Mouse (Mus musculus) skeletal muscle tissue, adult 2 months (tissue): ENCODE measurements around the gene Cela3b.
A peak's percentile ranks its signal among the peaks of the same experiment; 100 is the strongest.

Experiments used
- DNase-seq: peaks from one replicate; pipeline ENCODE4 v3.0.0-alpha.2; 2012; ENCODE audit warnings: low read depth, low spot score

Gene Cela3b

DNA sequence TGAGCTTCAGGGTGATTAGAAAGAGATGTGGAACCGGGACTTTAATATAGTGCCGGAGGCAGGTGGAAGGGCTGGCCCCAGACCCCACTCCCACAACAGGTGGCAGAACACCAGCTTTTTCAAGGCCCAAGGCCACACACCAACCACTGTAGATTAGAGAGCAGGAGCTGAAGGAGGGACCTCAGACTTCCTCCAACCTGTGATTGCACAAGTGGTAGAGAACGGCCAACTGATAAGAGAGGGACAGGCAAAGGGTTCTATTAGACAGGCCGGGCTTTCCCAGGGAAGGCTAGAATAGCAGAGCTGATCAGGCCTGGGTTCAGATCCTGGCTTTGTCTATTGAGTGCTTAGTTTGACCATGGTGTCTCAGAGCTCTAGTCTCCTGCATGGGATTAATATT lies at the start of gene Cela3b:
Gene Cela3b (minus strand): TSS at position 39 of the 400 bp plus-strand sequence.
- DNase-seq, result no peak

DNA sequence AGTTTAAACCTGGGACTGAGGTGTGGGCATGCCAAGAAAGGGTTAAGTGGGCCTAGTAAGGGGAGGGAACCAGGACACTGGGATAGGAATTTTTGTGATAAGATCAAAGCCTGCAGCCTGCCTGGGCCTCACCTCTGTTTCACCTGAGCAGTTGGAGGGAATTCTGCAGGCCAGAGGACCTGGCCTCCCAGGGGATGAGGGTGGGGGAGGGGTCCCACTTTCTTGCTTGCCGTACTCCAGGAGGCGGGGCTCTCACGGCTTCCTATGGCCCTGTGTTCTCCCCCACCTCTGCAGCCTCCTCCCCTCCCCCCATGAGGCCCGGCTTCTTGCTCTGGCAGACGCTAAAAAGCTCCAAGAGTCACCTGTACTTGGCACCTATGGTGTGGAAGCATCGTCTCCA lies 49.4 kb upstream of the Cela3b start:
- DNase-seq, result no peak

DNA sequence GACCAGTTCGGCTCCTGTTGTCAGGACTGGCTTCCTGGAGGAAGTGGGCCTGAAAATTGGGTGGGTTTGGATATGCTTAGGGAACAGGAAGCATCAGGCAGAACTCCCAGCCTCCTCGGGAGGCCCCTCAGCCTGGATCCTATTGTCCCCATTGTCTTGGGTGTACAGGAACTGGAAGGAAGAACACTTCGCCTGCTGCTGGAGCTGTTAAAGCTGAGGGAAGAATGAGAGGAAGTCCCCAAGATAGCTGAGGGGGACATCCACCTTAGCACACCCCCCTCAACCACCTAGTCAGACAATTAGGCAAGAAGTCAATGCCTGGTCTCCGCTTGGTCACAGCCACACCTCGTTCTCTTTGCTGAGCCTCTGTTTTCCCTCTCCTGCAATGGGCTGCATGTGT lies 48.0 kb upstream of the Cela3b start:
- no peak for DNase-seq

DNA sequence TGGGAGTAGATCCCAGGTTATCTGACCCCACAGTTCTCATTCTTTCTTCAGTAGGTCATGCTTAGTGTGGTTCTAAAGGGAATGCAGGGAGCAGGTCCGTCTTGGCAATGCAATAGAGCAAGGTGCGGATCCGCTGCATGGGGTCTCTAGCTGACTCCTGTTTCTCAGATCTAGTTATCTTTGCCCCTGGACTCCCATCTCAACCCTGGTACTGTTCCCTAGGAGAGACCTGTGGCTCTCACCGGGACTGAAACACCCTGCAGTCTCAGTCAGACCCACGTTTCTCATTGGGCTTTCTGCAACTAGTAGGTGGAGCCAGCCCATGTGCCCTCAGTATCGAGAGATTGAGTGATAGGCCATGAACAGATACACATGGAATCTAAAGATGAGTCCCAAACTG lies 47.3 kb upstream of the Cela3b start:
- no peak for DNase-seq

DNA sequence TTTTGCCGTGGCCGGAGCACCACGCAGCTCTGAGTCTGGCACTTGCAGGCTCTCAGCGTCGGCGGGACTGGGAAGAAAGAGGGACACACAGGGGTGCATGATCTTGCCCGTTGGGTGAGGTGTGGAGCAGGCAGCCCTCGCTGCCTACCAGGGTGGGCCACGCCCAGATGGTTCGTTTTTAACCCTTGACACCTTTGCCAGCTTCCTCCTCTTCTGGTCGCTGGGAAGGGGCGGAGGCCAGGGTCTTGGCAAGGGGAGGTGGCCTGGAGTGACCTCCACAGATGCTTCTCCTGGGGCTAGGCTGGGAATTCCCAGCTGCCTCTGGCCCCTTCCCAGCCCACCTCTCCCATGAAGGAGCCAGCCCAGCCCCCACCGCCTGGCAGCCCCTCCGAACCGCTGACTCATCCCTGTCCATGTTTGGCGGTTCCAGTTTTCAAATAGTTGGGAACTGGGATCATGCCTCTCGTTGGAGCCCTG lies 46.5 kb upstream of the Cela3b start:
- DNase-seq, result peak; percentile 74

DNA sequence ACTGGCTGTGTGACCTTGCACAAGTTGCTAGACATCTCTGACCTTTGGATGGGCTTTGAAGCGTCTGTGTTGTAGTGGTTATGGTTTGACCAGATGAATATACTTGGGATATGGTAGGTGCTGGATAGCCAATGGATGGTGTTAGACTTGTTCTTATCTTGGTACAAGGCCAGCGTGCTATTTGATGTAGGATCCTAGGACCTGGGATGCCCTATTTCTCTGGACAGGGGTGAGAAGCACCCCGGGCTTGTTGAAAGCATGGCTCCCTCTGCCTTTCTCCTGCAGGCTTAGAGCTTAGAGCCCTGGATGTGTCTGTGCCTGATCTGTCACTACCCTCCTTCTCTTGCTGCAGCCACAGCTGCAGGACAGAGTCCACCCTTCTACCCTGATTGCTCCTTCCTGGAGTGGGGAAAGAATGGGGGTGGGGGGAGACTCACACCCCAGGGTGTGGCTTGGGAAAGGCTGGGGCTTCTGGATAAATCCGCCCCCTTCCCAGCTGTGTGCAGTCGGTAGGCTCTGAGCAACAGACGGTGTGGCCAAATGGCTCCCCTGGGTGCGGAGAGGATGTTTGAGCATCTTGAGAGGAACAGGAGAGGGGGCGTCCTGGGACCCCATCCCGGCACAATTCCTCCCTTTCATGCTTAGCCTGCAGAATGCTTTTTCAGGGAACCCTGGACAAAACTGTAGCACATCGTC lies 45.9 kb upstream of the Cela3b start:
- peak; percentile 87 for DNase-seq

DNA sequence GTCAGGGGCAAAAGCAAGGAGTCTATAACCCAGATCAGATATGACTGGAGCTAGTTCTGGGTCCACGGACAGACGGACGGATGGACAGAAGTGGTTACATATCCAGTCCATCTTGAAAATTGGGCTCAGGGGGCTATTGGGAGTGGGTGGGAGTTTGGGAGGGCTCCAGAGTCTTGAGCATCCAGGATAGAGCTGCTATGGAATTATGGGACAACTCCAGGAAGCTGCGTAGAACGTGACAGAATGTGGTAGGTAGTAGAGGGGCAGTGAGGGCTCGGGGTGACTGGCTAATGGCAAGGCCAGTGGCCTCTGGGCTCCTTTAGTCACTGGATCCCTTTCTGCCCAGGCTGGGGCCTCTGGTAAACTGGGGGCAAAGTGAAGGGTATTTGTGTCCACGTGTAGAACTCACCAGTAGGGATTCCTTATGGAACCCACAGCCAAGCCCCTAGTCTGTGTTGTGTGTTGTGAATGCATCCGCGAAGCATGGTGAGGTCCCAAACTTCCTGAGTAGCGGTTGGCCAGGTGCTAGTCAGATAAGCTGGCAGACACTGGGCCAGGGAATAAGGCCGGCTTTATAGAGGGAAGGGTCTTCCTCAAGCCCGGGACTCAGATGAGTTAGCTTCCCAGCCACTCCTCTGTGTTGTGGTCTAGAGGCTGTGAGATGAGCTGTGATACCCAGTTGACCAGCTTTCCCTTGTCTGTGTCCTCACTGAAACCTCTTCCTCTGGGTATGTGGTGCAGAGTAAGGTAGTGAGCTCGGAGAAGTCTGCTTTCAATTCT lies 45.1 kb upstream of the Cela3b start:
- no peak for DNase-seq

DNA sequence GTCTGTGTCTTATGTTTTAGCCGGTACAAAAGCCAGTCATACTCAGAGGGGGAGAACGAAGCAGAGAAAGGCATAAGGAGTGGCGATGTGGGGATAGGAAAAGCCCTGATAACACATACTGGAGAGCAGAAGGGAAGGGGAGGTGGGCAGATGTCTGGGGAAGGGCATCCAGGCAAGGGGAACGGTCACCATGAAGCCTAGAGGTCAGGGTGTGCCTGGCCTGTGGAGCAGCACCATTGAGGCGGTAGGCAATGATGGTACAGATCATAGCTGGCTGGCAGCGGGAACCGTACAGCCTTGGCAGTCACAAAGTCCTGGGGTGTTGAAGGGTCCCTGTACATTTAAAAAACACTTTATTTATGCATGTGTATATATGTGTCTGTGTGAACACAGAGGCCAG lies 44.4 kb upstream of the Cela3b start:
- DNase-seq, result no peak

DNA sequence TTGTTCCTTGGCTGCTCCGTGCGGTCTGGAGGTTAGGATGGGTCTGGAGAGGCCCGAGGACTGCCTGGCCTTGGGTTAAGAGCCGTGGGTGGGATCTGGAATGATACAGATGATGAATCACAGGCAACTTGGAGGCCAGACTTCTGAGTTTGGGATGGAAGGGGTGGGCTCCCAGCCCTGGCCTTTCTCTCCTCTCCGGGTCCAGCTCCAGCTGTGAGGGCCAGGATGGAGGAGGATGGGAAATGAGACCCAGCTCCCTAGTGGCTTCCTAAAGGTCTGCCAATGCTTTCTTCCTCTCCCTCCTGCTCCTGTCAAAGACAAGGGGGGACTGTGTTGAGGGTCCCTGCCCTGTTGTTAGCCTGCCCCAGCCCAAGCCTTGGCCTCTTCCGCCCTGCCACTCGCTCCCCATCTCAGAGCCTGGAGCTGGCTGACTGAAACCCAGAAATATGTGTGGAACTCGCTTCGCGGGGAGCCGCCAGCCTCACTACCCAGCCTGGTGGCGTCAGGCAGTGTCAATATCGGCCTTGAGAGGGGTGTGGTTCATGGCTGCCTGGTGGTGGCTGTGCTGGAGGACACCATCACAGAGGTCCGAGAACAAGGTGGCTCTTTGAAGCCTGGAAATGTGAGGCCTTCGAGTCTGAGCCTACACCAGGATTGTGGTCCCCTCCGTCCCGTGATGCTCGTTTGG lies 43.5 kb upstream of the Cela3b start:
- no peak for DNase-seq

DNA sequence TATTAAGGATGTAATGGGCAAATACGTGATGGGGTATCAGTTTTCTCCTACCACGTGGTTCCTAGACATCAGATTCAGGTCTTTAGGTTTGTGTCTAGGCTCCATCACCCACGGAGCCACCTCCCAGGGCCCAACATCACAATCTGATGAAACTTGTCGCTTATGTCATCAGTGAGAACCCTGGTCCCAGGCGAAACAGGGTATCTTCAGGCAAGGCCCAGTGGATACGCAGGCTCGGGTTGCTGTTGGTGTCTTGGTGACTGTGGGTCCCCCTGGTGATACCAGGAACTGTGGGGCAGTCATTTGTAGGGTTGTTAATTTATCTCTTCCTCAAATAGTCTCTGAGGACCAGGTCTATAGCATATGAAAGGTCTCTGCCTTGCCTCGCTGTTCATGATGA lies 42.9 kb upstream of the Cela3b start:
- DNase-seq, result no peak

DNA sequence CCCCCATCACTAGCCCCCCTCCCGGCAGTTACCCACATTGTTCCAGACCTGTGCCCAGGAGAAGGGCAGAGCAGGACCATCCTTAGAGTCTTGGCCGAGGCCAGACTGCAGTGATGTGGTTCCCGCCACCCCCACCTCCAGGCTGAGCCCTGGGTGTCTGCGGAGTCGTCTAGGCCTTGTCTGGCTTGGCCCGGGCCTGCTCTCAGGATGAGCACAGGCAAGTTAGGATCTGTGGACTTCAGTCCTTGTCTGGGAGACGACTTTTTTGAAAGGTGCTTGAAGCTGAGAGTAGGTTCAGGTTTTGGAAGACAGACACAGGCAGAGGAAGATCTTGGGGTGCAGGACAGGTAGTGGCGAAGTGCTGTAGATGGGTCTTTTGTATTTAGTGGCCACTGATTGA lies 41.0 kb upstream of the Cela3b start:
- DNase-seq, result no peak

DNA sequence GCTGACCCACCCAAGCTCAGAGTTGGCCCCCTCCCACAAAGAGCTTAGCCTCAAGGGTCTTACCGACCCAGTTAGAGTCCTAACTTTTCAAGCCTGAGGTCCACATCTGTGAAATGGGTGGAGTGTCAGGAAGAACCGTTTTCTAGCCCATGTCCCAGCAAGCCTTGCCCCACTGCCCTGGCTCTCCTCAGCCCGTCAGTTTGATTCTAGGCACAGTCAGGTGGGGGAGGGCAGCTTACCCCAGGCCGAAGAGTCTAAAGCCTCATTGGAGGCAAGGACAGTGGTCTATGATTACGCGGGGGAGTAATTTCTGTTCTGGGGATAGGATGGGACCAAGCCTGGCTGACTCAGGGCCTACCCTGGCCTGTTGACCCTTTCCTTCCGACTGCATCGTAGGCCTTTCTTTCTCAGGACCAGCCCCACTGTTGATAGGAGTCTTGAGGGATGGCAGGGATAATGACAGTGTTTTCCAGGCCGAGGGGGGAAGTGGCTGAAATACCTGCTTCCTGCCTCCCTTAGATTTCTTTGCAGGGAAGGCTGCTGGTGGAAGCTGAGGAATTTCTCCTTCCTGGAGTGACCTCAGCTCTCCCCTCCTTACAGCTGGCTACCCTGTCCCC lies 40.5 kb upstream of the Cela3b start:
- no peak for DNase-seq

DNA sequence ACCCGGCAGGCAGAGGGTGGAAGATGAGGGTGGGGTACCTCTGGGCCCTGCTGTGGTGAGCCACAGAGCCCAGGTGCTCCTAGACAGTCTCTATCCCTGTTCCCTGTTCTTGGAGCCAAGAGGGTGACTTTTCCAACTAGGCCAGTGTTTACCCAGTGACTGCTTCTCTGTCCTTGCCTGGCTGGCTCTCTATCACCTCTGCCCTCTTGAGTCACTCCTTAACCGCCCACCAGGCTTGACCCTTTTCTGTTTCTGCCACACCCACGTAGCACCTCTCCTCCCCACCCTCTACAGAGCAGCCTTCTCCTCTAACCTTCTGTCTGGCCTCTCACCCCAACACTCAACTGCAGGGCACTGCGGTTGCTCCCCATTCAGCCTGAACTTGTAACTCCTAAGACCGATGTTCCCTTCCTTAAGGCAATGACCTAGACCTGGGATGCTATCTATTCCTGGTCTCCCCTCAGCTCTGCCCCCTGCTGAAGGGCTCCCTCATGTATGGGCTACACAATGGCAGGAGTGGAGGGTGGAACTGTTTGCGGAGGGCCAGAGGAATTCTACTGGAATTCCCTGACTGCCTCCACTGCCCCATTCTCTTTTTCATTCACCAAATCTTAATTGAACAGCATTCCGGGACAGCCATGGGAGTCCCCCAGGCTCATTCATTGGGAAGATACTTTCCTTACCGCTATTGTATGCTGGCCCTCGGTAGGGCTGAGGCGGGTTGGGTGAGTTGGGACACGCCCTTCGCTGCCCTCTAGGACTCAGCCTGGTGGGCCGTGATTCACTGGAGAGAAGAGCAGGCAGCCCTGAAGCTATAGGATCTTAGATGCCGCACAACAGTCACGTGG lies 39.7 kb upstream of the Cela3b start:
- no peak for DNase-seq

DNA sequence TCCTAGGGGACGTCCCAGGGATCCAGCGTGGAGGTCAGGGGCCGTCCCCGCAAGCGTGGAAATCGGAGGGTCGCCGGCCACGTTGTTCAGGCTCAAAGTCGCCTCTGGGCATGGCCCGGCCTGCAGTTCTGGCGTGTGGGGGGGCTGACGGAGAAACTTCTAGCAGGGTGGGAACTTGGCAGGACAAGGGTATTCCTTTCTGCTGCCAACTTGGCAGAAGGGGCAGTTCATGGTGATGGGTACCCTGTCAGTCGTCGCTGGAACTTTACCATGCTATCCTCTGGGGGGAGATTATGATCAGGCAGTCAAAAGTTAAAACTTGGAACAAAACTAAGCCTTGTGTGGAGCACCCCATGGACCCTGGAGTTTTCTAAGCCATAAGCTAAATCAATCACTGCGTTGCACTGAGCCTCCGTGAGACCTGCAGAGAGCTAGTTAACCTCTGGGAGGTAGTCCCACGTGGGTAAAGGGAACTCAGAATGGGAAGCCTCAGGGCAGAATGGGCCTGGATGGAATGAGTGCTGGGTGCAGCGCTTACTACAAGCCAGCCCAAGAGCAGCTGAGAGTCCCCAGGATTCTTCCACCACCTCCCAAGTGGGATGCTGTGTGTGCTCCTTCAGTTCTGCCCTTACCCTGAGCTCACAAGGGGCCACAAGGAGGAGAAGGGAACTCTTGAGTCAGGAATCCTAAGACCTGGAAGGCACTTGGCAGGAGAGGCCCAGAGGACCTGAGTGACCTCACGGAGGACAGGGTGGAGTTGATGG lies 38.9 kb upstream of the Cela3b start:
- DNase-seq, result no peak

DNA sequence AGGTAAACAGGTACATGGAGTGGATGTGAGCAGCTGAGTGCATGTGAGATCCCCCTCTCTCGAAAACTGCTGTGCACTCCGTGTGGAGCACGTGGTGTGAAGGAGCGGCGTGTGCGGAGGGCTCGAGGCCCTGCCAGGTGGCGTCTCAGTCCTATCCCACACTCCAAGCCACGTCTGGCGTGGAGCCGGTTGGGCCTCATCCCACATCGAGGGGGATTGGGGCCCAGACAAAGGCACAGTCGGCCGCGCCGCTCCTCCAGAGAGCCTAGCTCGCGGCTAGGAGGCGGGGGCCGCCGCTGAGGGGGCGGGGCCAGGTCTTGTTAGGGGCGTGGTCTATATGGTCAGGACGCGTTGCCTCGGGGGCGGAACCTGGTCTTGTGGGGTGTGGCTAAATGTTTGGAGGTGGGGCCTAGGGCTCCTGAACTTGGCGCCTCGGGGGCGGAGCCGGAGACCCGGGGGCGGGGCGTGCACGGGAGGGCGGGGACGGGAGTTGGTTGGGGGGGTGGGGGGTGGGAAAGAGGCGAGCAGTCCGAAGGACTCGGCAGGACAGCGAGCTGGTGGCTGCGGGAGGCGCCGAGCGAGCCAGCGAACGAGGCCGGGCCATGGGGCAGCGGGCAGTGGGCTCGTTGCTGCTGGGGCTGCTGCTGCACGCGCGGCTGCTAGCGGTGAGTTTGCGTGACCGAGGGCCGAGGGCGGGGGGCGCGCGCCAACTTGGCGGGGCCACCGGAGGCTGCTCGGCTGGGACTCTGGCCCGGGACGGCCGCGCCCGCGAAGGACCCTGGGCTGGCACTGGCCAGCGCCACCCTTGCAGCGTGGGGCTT lies 38.1 kb upstream of the Cela3b start, which contains the start of gene Hspg2:
Gene Hspg2 (plus strand): TSS at position 510 of the 821 bp plus-strand sequence.
- peak; percentile 97 for DNase-seq

DNA sequence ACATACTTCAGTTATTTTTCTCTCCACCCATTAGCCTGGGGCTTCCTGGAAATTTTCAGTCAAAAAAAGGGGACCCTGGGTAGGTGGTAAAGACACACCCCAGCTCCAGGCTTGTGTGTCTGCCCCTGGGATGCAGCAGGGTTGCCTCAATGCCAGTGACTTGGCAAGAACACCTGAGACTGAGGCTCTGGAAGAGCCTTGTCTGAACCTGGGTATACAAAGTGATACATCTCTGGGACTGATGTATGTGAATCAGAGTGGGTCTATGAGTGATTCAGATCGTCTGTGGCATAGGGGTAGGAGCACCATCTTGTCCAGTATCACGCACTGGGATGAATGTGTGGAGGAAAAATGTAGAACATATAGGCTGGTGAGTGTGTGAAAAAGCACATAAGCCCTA lies 37.2 kb upstream of the Cela3b start:
- DNase-seq, result no peak

DNA sequence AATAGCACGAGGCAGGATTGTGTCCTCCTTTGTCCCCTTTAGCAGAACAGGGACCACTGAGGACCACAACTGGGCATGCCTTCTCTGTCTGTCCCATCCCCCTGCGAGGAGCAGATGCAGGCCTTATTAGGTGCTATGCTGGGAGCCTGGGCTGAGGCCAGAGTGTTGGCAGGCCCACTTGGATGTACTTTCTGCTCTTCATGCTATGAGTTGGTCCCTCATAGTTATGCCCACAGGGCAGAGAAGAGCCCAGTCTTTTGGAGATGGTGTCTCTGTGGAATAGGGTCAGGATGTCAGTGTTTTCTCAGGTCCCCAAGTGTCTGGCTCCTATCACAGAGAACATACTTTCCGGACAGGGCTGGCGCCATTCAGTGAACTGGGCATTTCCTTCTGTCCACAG lies 36.7 kb upstream of the Cela3b start:
- DNase-seq, result no peak

DNA sequence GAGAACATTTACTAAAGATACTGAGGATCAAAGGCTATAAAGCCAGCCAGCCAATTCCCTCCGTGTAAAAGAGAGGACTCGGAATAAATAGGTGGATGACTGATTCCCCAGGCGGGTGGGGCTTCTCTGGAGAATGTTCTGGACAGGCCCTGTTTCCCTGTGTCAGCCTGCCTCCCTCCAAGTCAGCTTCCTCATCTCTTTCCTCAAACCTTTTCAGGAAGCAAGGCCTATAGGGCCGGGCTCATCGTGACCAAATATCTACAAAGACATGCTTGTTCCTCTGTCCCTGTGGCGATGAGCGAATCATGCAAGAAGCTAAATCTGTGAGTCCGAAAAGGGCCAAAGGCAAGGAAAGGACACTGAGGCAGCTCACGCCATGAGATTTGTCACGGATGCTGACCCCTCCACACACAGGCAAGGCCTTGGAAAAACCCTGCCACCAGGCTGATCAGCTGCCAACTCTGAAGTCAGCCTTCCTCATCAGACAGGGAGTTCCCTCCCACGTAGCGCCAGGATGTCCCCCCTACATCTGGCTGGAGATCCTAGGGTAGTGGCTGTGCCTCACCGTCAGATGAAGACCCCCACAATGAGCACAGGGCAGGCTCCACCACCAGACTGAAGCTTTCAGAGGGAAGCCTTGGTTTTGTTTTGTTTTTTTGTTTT lies 34.9 kb upstream of the Cela3b start:
- DNase-seq, result no peak
